Mouse (Mus musculus) liver, embryonic 16.5 days (tissue): Measurements from ENCODE around the gene Smarcb1. TPM values are rescaled to one million over a fixed set of nuclear protein-coding genes. Genes with fewer than 3 reads are reported as not detected.
A peak's percentile ranks its signal among the peaks of the same experiment; 100 is the strongest.

Source experiments
- ATAC-seq: fragments of 200-750 bp; cut with Nextera tagmentation; 2 replicates; pipeline ENCODE4 v1.8.0; 2017; ENCODE audit warnings: low read depth, mild to moderate bottlenecking, moderate number of reproducible peaks, moderate library complexity
- H3K27ac ChIP-seq: fragments of 300-500 bp; sonication (generic); 2 replicates; pipeline ENCODE4 v1.5.1; 2014; ENCODE audit warnings: mild to moderate bottlenecking, low read length
- H3K27me3 ChIP-seq: fragments of 300-500 bp; sonication (generic); 2 replicates; pipeline ENCODE4 v1.6.1; 2014; ENCODE audit warnings: low read depth, low read length, mixed read lengths; ENCODE audit not compliant: control insufficient read depth, insufficient read depth
- H3K36me3 ChIP-seq: fragments of 300-500 bp; sonication (generic); 2 replicates; pipeline ENCODE4 v1.6.1; 2014; ENCODE audit warnings: mild to moderate bottlenecking; ENCODE audit not compliant: control insufficient read depth, insufficient read depth
- H3K4me1 ChIP-seq: fragments of 300-500 bp; sonication (generic); 2 replicates; pipeline ENCODE4 v1.6.1; 2014; ENCODE audit warnings: low read depth, low read length, mixed read lengths; ENCODE audit not compliant: control insufficient read depth
- H3K4me2 ChIP-seq: fragments of 300-500 bp; sonication (generic); 2 replicates; pipeline ENCODE4 v1.6.1; 2014; ENCODE audit warnings: low read depth, low read length, mixed read lengths
- H3K4me3 ChIP-seq: fragments of 300-500 bp; sonication (generic); 2 replicates; pipeline ENCODE4 v1.5.1; 2014; ENCODE audit warnings: low read depth, mild to moderate bottlenecking, low read length
- H3K9ac ChIP-seq: fragments of 300-500 bp; sonication (generic); 2 replicates; pipeline ENCODE4 v1.6.1; 2014; ENCODE audit warnings: low read depth, low read length
- H3K9me3 ChIP-seq: fragments of 300-500 bp; sonication (generic); replicated peaks from 2 replicates; pipeline ENCODE4 v1.6.1; 2016; ENCODE audit warnings: low read length; ENCODE audit not compliant: control insufficient read depth
- WGBS: fragments of 180-500 bp; shearing (Covaris S2); extraction: QIAGEN DNeasy Blood & Tissue Kit; methylation state at CpG from one replicate; pipeline ENCODE4 v1.1.7; 2014; ENCODE audit not compliant: insufficient replicate concordance; 5-methylcytosine and 5-hydroxymethylcytosine counted together
- polyA plus RNA-seq: library from polyadenylated mRNA; unstranded; fragments of >200 nt; fragmentation: Nextera tagmentation; extraction: Ambion mirVana; gene quantifications from 2 replicates; pipeline ENCODE4 v1.2.1, GENCODE M21; 2015

The Smarcb1 gene
- polyA plus RNA-seq, 1 experiment from 2014 or later: 56.8 TPM

- Histone ChIP-seq H3K27ac (peak overlapping the region; percentile 61), H3K9me3 (no peaks in the 10 kb centered on the region), H3K27me3 (no peaks in the 10 kb centered on the region), H3K9ac (peak overlapping the region; percentile 92), H3K36me3 (no peaks in the 10 kb centered on the region), H3K4me1 (peaks cover 26% of the 10 kb centered on the region), H3K4me3 (peak overlapping the region; percentile 95), H3K4me2 (peak overlapping the region; percentile 90)
- WGBS: 4% methylated on average over 22 of the region's 22 CpGs
- ATAC-seq: no peak
Measured at GRCm38 (mm10) chr10:75921726-75922560, 526 bp upstream of the Smarcb1 start.

- Histone ChIP-seq H3K9ac (no peak overlapping the region), H3K4me2 (no peak overlapping the region), H3K4me1 (peaks cover 26% of the 10 kb centered on the region), H3K9me3 (no peaks in the 10 kb centered on the region), H3K36me3 (no peaks in the 10 kb centered on the region), H3K27me3 (no peaks in the 10 kb centered on the region), H3K4me3 (no peak overlapping the region), H3K27ac (no peak overlapping the region)
- WGBS: 78% methylated on average over 5 of the region's 5 CpGs
- no peak for ATAC-seq
Measured at GRCm38 (mm10) chr10:75919026-75919425, 2.4 kb downstream of the Smarcb1 start.

GRCm38 (mm10) chr10:75916840-75917239 lies 4.6 kb downstream of the Smarcb1 start:
- Histone ChIP-seq H3K9ac (no peak overlapping the region), H3K27me3 (no peaks in the 10 kb centered on the region), H3K36me3 (no peaks in the 10 kb centered on the region), H3K27ac (no peak overlapping the region), H3K4me3 (no peak overlapping the region), H3K9me3 (no peaks in the 10 kb centered on the region), H3K4me2 (no peak overlapping the region), H3K4me1 (peaks cover 14% of the 10 kb centered on the region)
- no peak for ATAC-seq
- WGBS: 77% methylated on average over 8 of the region's 8 CpGs

DNA sequence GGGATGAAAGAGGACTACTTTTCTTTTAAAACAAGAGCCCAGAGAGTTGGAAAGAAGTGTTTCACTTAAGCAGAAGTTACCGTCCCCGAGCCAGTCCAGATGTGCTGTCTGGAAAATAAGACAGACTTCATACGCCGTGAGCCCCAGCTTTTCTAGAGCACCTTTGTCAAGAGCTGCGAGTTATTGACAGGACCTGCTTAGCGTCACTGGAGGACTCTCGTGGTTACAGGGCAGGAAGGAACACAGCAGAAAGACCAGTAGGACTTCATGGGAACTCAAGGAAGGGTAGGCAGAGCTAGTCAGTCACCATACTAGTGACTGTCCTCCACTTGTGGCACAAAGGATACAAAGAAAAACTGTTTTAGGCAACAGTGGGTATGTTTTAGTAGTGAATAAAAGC lies 5.9 kb downstream of the Smarcb1 start:
- ATAC-seq: no peak
- 71% methylated on average over 7 of the region's 7 CpGs for WGBS
- Histone ChIP-seq H3K9me3 (no peaks in the 10 kb centered on the region), H3K4me1 (peaks cover 10% of the 10 kb centered on the region), H3K4me3 (no peak overlapping the region), H3K27ac (no peak overlapping the region), H3K9ac (no peak overlapping the region), H3K27me3 (no peaks in the 10 kb centered on the region), H3K36me3 (peaks cover 11% of the 10 kb centered on the region), H3K4me2 (no peak overlapping the region)

GRCm38 (mm10) chr10:75913013-75913589 lies 8.3 kb downstream of the Smarcb1 start:
- H3K4me1 ChIP-seq: no peaks in the 10 kb centered on the region
- no peak for ATAC-seq
- H3K36me3 ChIP-seq: peaks cover 22% of the 10 kb centered on the region
- no peak overlapping the region for H3K9ac ChIP-seq
- no peak overlapping the region for H3K4me3 ChIP-seq
- 43% methylated on average over 6 of the region's 6 CpGs for WGBS
- H3K27me3 ChIP-seq: no peaks in the 10 kb centered on the region
- no peaks in the 10 kb centered on the region for H3K9me3 ChIP-seq
- no peak overlapping the region for H3K27ac ChIP-seq
- H3K4me2 ChIP-seq: no peak overlapping the region

GRCm38 (mm10) chr10:75910698-75911097 lies 10.7 kb downstream of the Smarcb1 start:
- Histone ChIP-seq H3K9me3 (no peaks in the 10 kb centered on the region), H3K27ac (no peak overlapping the region), H3K4me1 (no peaks in the 10 kb centered on the region), H3K9ac (no peak overlapping the region), H3K4me3 (no peak overlapping the region), H3K27me3 (no peaks in the 10 kb centered on the region), H3K4me2 (no peak overlapping the region), H3K36me3 (peaks cover 32% of the 10 kb centered on the region)
- ATAC-seq: no peak
- 66% methylated on average over 2 of the region's 2 CpGs for WGBS

GRCm38 (mm10) chr10:75906882-75907281 lies 14.5 kb downstream of the Smarcb1 start:
- no peaks in the 10 kb centered on the region for H3K4me1 ChIP-seq
- peaks cover 62% of the 10 kb centered on the region for H3K36me3 ChIP-seq
- H3K4me3 ChIP-seq: no peak overlapping the region
- no peak overlapping the region for H3K27ac ChIP-seq
- ATAC-seq: no peak
- 92% methylated on average over 4 of the region's 4 CpGs for WGBS
- no peaks in the 10 kb centered on the region for H3K27me3 ChIP-seq
- no peak overlapping the region for H3K9ac ChIP-seq
- no peaks in the 10 kb centered on the region for H3K9me3 ChIP-seq
- no peak overlapping the region for H3K4me2 ChIP-seq

DNA sequence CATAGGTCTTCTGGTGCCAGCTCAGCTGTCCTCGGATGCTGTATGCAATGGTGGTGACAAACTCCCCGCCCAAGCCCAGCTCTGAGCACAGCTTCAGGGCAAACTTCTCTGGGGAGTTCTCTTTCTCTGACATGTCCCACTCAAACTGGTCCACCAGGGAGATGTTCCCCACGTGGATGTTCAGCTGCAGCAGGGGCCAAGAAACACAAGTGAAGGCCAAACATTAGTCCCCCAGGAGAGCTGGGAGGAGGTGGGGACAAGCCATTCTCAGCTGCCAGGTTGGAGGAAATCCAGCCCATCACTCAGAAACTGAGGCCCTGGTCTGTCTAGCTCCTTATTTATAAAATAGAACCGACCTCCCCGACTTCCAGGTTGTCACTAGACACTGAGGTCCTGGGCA lies 17.0 kb downstream of the Smarcb1 start:
- Histone ChIP-seq H3K9ac (no peak overlapping the region), H3K4me3 (no peak overlapping the region), H3K27ac (no peak overlapping the region), H3K9me3 (no peaks in the 10 kb centered on the region), H3K4me1 (no peaks in the 10 kb centered on the region), H3K36me3 (peaks cover 46% of the 10 kb centered on the region), H3K4me2 (no peak overlapping the region), H3K27me3 (no peaks in the 10 kb centered on the region)
- WGBS: 72% methylated on average over 5 of the region's 5 CpGs
- ATAC-seq: no peak

DNA sequence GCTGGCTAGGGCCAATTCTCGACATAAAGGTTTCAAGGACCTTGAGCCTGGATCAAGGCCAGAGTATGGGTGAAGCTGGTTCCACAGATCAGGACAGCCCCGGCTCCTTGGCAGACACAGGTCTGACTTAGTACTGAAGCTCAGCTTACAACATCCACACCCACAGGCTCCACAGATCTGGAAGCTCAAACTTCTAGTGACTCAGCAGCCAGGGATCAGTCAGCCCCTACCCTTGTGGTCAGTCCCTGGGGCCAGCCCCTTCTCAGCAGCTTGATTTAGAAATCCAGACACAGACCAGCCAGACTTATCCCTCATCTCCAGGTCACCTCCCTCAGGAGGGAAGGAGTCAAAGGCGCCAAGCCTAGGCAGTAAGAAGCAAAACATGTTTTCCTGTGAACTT lies 22.6 kb downstream of the Smarcb1 start:
- no peak overlapping the region for H3K4me3 ChIP-seq
- no peak overlapping the region for H3K27ac ChIP-seq
- H3K4me2 ChIP-seq: no peak overlapping the region
- H3K9me3 ChIP-seq: no peaks in the 10 kb centered on the region
- ATAC-seq: no peak
- peaks cover 40% of the 10 kb centered on the region for H3K36me3 ChIP-seq
- WGBS: 55% methylated on average over 3 of the region's 3 CpGs
- H3K9ac ChIP-seq: no peak overlapping the region
- H3K27me3 ChIP-seq: no peaks in the 10 kb centered on the region
- H3K4me1 ChIP-seq: no peaks in the 10 kb centered on the region; the same call in 1 of the 2 replicates
